ENCODE assay signal across 8 mouse cellular contexts in genomic region chr11:69415327-69415667, GRCm38 (mm10). TPM values are rescaled to one million over a fixed set of nuclear protein-coding genes. Genes with fewer than 3 reads are reported as not detected.
DNase-seq lines count a peak whose midpoint lies in the region; ATAC-seq and TF ChIP-seq lines count a peak whose summit lies in the region.

No protein-coding gene starts in this region.

- peak overlapping the region; percentile 98 for H3K27ac ChIP-seq in hindbrain, embryonic 15.5 days (replicated peaks)
- peak overlapping the region; percentile 84 for H3K27ac ChIP-seq in liver, adult 2 months (replicated peaks; ENCODE audit: insufficient read depth, low read depth, low read length)
- H3K27ac ChIP-seq in neural tube, embryonic 13.5 days (replicated peaks), result peak overlapping the region; percentile 100

- DNase-seq in ovary, postnatal 36 days (ENCODE audit: low spot score), result peak; percentile 68
- no peak for DNase-seq in ovary, postnatal 10 days (ENCODE audit: low spot score)
- peak; percentile 77 to 82 for DNase-seq in cerebellum, adult 18-20 months
- peak; percentile 53 for DNase-seq in forelimb bud, embryonic 11.5 days (ENCODE audit: low read depth, low spot score)
- DNase-seq in liver, adult 2 months (ENCODE audit: extremely low read depth, low read depth, low spot score), result peak; percentile 87
- no peak for DNase-seq in spleen, postnatal 14 days (ENCODE audit: low spot score in 2 of 2)

- peak overlapping the region; percentile 96 for H3K4me2 ChIP-seq in hindbrain, embryonic 15.5 days
- peak overlapping the region; percentile 96 for H3K4me2 ChIP-seq in neural tube, embryonic 13.5 days

- H3K4me3 ChIP-seq in hindbrain, embryonic 15.5 days, result peak overlapping the region; percentile 65
- peak overlapping the region; percentile 72 for H3K4me3 ChIP-seq in liver, adult 2 months (ENCODE audit: insufficient read depth, low read depth, low read length)
- peak overlapping the region; percentile 90 for H3K4me3 ChIP-seq in neural tube, embryonic 13.5 days

- H3K79me2 ChIP-seq in liver, adult 2 months (ENCODE audit: control insufficient read depth, insufficient read depth, low read length), result no peaks in the 10 kb centered on the region

- ATAC-seq in hindbrain, embryonic 15.5 days (ENCODE audit: low FRiP score, low read depth), result peak; percentile 17
- peak; percentile 4; the same call in 1 of the 2 replicates for ATAC-seq in neural tube, embryonic 13.5 days (ENCODE audit: low read depth)

- TF ChIP-seq POLR2A in liver, adult 2 months (IDR thresholded peaks at IDR 0.05; ENCODE audit: extremely low read depth, insufficient read depth, low read length), result no peak

- 0% methylated on average over 3 of the region's 3 CpGs for WGBS in hindbrain, embryonic 15.5 days
- 8% methylated on average over 3 of the region's 3 CpGs for WGBS in liver, adult 2 months
- WGBS in neural tube, embryonic 13.5 days, result 0% methylated on average over 3 of the region's 3 CpGs

- H3K27me3 ChIP-seq in hindbrain, embryonic 15.5 days, result no peaks in the 10 kb centered on the region
- no peaks in the 10 kb centered on the region for H3K27me3 ChIP-seq in liver, adult 2 months (ENCODE audit: control insufficient read depth, insufficient read depth, low read length)
- H3K27me3 ChIP-seq in neural tube, embryonic 13.5 days, result no peaks in the 10 kb centered on the region

- no peaks in the 10 kb centered on the region for H3K9me3 ChIP-seq in hindbrain, embryonic 15.5 days
- H3K9me3 ChIP-seq in neural tube, embryonic 13.5 days, result no peaks in the 10 kb centered on the region

- peaks cover 9% of the 10 kb centered on the region; the same call in 1 of the 2 replicates for H3K36me3 ChIP-seq in hindbrain, embryonic 15.5 days
- H3K36me3 ChIP-seq in liver, adult 2 months (ENCODE audit: control insufficient read depth, insufficient read depth, low read length), result no peaks in the 10 kb centered on the region
- H3K36me3 ChIP-seq in neural tube, embryonic 13.5 days, result peaks cover 18% of the 10 kb centered on the region

- peak overlapping the region; percentile 86 for H3K9ac ChIP-seq in hindbrain, embryonic 15.5 days
- H3K9ac ChIP-seq in liver, adult 2 months (ENCODE audit: low read depth, low read length), result peak overlapping the region; percentile 69
- peak overlapping the region; percentile 100 for H3K9ac ChIP-seq in neural tube, embryonic 13.5 days

- TF ChIP-seq CTCF in liver, adult 2 months (IDR thresholded peaks at IDR 0.05; ENCODE audit: low read depth, low read length), result peak; percentile 51

- H3K4me1 ChIP-seq in hindbrain, embryonic 15.5 days (replicated peaks), result peaks cover 74% of the 10 kb centered on the region
- H3K4me1 ChIP-seq in liver, adult 2 months (ENCODE audit: control insufficient read depth, insufficient read depth, low read length), result peaks cover 31% of the 10 kb centered on the region
- peaks cover 75% of the 10 kb centered on the region for H3K4me1 ChIP-seq in neural tube, embryonic 13.5 days (replicated peaks)

RNA-seq across cellular contexts. Expression of gene Kdm6b, which starts 1.8 kb away (rescaled TPM):
- polyA plus RNA-seq in hindbrain, embryonic 15.5 days (2015; fragmentation: Nextera tagmentation; extraction: Ambion mirVana), result 33.7 and 34.9 TPM in 2 replicates
- total RNA-seq in liver, adult 2 months (2014; rRNA removed), result 1.6 and 2.3 TPM in 2 replicates
- polyA plus RNA-seq in liver, adult 2 months (2012; rRNA removed), result 4.2 and 4.6 TPM in 2 replicates
- 44.8 and 47.4 TPM in 2 replicates for polyA plus RNA-seq in neural tube, embryonic 13.5 days (2015; fragmentation: Nextera tagmentation; extraction: Ambion mirVana)

RNA-seq across cellular contexts. Expression of gene Tmem88, which starts 17.3 kb away (rescaled TPM):
- polyA plus RNA-seq in hindbrain, embryonic 15.5 days (2015; fragmentation: Nextera tagmentation; extraction: Ambion mirVana), result 6.8 and 7.2 TPM in 2 replicates
- 1.3 and 1.7 TPM in 2 replicates for total RNA-seq in liver, adult 2 months (2014; rRNA removed)
- 6.7 and 8.5 TPM in 2 replicates for polyA plus RNA-seq in liver, adult 2 months (2012; rRNA removed)
- 7.8 and 8.4 TPM in 2 replicates for polyA plus RNA-seq in neural tube, embryonic 13.5 days (2015; fragmentation: Nextera tagmentation; extraction: Ambion mirVana)

RNA-seq across cellular contexts. Expression of gene Cyb5d1, which starts 19.9 kb away (rescaled TPM):
- 30.6 and 33.5 TPM in 2 replicates for polyA plus RNA-seq in hindbrain, embryonic 15.5 days (2015; fragmentation: Nextera tagmentation; extraction: Ambion mirVana)
- 33.9 and 40.7 TPM in 2 replicates for total RNA-seq in liver, adult 2 months (2014; rRNA removed)
- polyA plus RNA-seq in liver, adult 2 months (2012; rRNA removed), result 21.1 and 22.1 TPM in 2 replicates
- 36.2 and 39.2 TPM in 2 replicates for polyA plus RNA-seq in neural tube, embryonic 13.5 days (2015; fragmentation: Nextera tagmentation; extraction: Ambion mirVana)

RNA-seq across cellular contexts. Expression of gene Naa38, which starts 20.0 kb away (rescaled TPM):
- 109 and 121 TPM in 2 replicates for polyA plus RNA-seq in hindbrain, embryonic 15.5 days (2015; fragmentation: Nextera tagmentation; extraction: Ambion mirVana)
- total RNA-seq in liver, adult 2 months (2014; rRNA removed), result 86.6 and 91.5 TPM in 2 replicates
- polyA plus RNA-seq in liver, adult 2 months (2012; rRNA removed), result 133 and 150 TPM in 2 replicates
- polyA plus RNA-seq in neural tube, embryonic 13.5 days (2015; fragmentation: Nextera tagmentation; extraction: Ambion mirVana), result 112 and 117 TPM in 2 replicates

RNA-seq across cellular contexts. Expression of gene Chd3, which starts 46.1 kb away (rescaled TPM):
- polyA plus RNA-seq in hindbrain, embryonic 15.5 days (2015; fragmentation: Nextera tagmentation; extraction: Ambion mirVana), result 83.5 and 83.7 TPM in 2 replicates
- 45.2 and 57.5 TPM in 2 replicates for total RNA-seq in liver, adult 2 months (2014; rRNA removed)
- polyA plus RNA-seq in liver, adult 2 months (2012; rRNA removed), result 55.2 and 80.2 TPM in 2 replicates
- 82.3 and 84.6 TPM in 2 replicates for polyA plus RNA-seq in neural tube, embryonic 13.5 days (2015; fragmentation: Nextera tagmentation; extraction: Ambion mirVana)

Comparison
In these comparisons a context has a peak if more than half of its experiments do, and no peak if none do; other contexts are left out.
1. DNase-seq: peak in ovary, postnatal 36 days (single experiment), cerebellum, adult 18-20 months (2 of 2), forelimb bud, embryonic 11.5 days (single experiment) and liver, adult 2 months (single experiment); none in ovary, postnatal 10 days (single experiment) and spleen, postnatal 14 days (0 of 2).
2. Peak in every context shown above with its lines, with median percentiles within 50 percentile points of each other: H3K27ac ChIP-seq, H3K4me3 ChIP-seq and H3K9ac ChIP-seq.